Mouse (Mus musculus) hindbrain, postnatal 0 days (tissue): ENCODE data around the gene Rgs12. TPM values are rescaled to one million over a fixed set of nuclear protein-coding genes. Genes with fewer than 3 reads are reported as not detected.

Experiments
- ATAC-seq: fragments of 200-750 bp; cut with Nextera tagmentation; 2 replicates; pipeline ENCODE4 v1.8.0; 2017; ENCODE audit warnings: mild to moderate bottlenecking, moderate TSS enrichment, moderate library complexity
- DNase-seq: peaks from one replicate; pipeline ENCODE4 v3.0.0-alpha.2; 2015; ENCODE audit warnings: low spot score
- H3K27ac ChIP-seq: fragments of 300-500 bp; sonication (generic); 2 replicates; pipeline ENCODE4 v1.5.1; 2014; ENCODE audit warnings: mild to moderate bottlenecking
- H3K27me3 ChIP-seq: fragments of 300-500 bp; sonication (generic); 2 replicates; pipeline ENCODE4 v1.6.1; 2014; ENCODE audit warnings: low read length, mixed read lengths; ENCODE audit not compliant: insufficient read depth
- H3K36me3 ChIP-seq: fragments of 300-500 bp; sonication (generic); 2 replicates; pipeline ENCODE4 v1.6.1; 2014; ENCODE audit warnings: low read length, mixed read lengths; ENCODE audit not compliant: insufficient read depth
- H3K4me1 ChIP-seq: fragments of 300-500 bp; sonication (generic); 2 replicates; pipeline ENCODE4 v1.6.1; 2014; ENCODE audit warnings: antibody characterized with exemption, low read length, mixed read lengths; ENCODE audit not compliant: insufficient read depth
- H3K4me2 ChIP-seq: fragments of 300-500 bp; sonication (generic); 2 replicates; pipeline ENCODE4 v1.6.1; 2014; ENCODE audit warnings: low read depth, mild to moderate bottlenecking, low read length, moderate library complexity, mixed read lengths
- H3K4me3 ChIP-seq: fragments of 300-500 bp; sonication (generic); 2 replicates; pipeline ENCODE4 v1.5.1; 2014; ENCODE audit warnings: low read length
- H3K9ac ChIP-seq: fragments of 300-500 bp; sonication (generic); replicated peaks from 2 replicates; pipeline ENCODE4 v1.6.1; 2014; ENCODE audit warnings: mild to moderate bottlenecking, low read length, moderate library complexity, mixed read lengths
- H3K9me3 ChIP-seq: fragments of 300-500 bp; sonication (generic); 2 replicates; pipeline ENCODE4 v1.6.1; 2016; ENCODE audit warnings: low read length, mixed read lengths
- CTCF ChIP-seq: IDR thresholded peaks from 2 replicates; pipeline ENCODE4 v1.5.1; 2016; ENCODE audit warnings: antibody characterized with exemption, control low read depth, low read depth
- WGBS: fragments of 180-500 bp; shearing (Covaris S2); extraction: QIAGEN DNeasy Blood & Tissue Kit; methylation state at CpG from one replicate; pipeline ENCODE4 v1.1.7; 2014; 5-methylcytosine and 5-hydroxymethylcytosine counted together
- polyA plus RNA-seq: library from polyadenylated mRNA; unstranded; fragments of >200 nt; fragmentation: Nextera tagmentation; extraction: Ambion mirVana; gene quantifications from 2 replicates; pipeline ENCODE4 v1.2.1, GENCODE M21; 2015
- total RNA-seq: library from RNA; depleted of rRNA; stranded (reverse); fragments of >200 nt; gene quantifications from 2 replicates; pipeline ENCODE4 v1.2.3, GENCODE M21; 2014

Rgs12 gene
- total and polyA plus RNA-seq, 2 experiments from 2014 or later = 35.1 to 62.5 TPM

DNA sequence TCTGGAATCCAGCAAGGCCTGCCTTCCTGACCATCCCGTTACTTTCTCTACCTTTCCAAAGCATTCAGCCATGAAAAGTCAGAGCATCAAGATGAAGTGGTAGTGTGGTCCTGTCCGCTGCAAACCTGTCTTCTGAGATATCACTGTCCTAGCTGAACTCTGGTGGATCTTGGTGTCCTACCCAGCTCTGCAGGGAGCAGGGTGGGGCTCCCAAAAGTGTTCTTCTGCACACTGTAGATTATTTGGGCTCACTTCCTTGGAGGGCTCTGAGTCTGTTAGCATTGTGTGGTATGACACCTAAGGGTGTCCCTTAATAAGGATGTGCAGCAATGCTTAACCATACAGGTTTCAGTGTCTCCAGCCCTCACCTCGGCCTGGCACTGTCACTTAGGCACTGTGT is 56.4 kb downstream of the Rgs12 start:
- WGBS = 99% methylated on average over 3 of the region's 3 CpGs
- TF ChIP-seq CTCF = no peak
- H3K36me3 ChIP-seq = no peaks in the 10 kb centered on the region
- ATAC-seq (no peak), DNase-seq (no peak)
- H3K4me1 ChIP-seq = peaks cover 4% of the 10 kb centered on the region; the same call in 1 of the 2 replicates
- no peak overlapping the region for H3K4me2 ChIP-seq
- H3K9me3 ChIP-seq = no peaks in the 10 kb centered on the region
- H3K4me3 ChIP-seq = no peak overlapping the region
- no peak overlapping the region for H3K9ac ChIP-seq
- H3K27me3 ChIP-seq = no peaks in the 10 kb centered on the region
- no peak overlapping the region for H3K27ac ChIP-seq

DNA sequence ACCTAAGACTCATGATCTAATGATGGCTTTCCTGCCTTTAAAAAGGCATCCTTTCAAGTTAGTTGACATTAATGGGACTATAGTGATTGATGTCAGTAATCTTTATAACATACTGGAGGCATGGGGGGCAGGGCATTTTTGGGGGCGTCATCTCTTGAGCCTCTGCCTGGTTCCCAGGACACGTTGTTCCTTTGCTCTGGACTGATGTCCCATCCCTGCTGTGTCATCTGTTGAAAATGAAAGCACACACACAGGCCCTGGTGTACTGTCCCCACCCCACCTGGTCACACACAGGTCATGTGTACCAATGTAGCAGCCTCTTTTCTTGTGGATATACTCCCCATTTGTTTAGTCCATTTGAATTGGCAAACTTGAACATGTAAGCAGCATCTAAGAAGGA is 57.4 kb downstream of the Rgs12 start:
- no peak for TF ChIP-seq CTCF
- peaks cover 4% of the 10 kb centered on the region; the same call in 1 of the 2 replicates for H3K4me1 ChIP-seq
- WGBS = 79% methylated on average over 2 of the region's 2 CpGs
- no peaks in the 10 kb centered on the region for H3K27me3 ChIP-seq
- no peak overlapping the region for H3K27ac ChIP-seq
- no peak overlapping the region for H3K9ac ChIP-seq
- ATAC-seq = no peak
- no peaks in the 10 kb centered on the region for H3K36me3 ChIP-seq
- no peak for DNase-seq
- H3K9me3 ChIP-seq = no peaks in the 10 kb centered on the region
- no peak overlapping the region for H3K4me2 ChIP-seq
- H3K4me3 ChIP-seq = no peak overlapping the region

DNA sequence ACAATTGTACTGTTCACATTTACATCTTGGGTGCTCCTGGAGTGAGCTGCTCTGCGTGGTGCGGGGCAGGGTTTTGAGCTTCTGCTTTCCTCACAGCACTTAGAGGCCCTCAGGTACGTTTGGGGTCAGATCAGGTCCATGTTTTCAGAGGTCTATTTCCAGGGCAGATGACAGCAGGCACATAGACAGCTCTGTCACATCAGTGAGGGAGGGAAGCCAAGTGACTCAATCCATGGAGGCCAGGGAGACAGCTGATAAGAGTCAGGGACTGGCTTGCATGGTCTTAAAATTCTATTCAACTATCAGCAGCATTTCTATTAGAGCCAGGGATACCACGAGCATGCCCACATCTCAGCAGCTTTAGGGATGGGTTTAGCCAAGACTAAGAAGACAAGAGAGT is 59.9 kb downstream of the Rgs12 start:
- no peaks in the 10 kb centered on the region for H3K9me3 ChIP-seq
- no peaks in the 10 kb centered on the region for H3K36me3 ChIP-seq
- no peak for ATAC-seq
- H3K27me3 ChIP-seq = no peaks in the 10 kb centered on the region
- TF ChIP-seq CTCF = no peak
- H3K27ac ChIP-seq = no peak overlapping the region
- no peak overlapping the region for H3K9ac ChIP-seq
- H3K4me3 ChIP-seq = no peak overlapping the region
- 90% methylated on average over 4 of the region's 4 CpGs for WGBS
- DNase-seq = no peak
- no peak overlapping the region for H3K4me2 ChIP-seq
- H3K4me1 ChIP-seq = no peaks in the 10 kb centered on the region

DNA sequence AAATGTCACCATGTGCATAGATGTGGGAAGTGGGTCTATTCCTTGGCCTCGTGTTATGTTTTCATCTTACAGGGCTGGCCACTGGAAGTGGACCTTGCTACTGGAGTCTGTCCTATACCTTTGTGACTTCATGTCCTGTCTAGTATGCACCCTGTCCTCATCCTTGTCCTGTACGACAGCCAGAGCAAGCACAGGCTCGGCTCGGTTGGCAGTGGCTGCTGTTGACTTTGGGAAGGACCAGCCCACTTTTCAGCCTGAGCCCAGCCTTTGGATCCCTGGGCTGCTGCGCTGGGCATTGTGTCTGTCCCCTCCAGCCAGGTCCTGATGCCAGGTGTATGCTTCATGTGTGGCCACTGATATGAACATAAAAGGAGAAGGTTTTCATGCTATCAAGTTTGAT is 61.4 kb downstream of the Rgs12 start:
- H3K4me2 ChIP-seq = no peak overlapping the region
- no peaks in the 10 kb centered on the region for H3K4me1 ChIP-seq
- no peak for TF ChIP-seq CTCF
- H3K27me3 ChIP-seq = no peaks in the 10 kb centered on the region
- 51% methylated on average over 5 of the region's 5 CpGs for WGBS
- ATAC-seq (no peak), DNase-seq (no peak)
- H3K27ac ChIP-seq = no peak overlapping the region
- H3K4me3 ChIP-seq = no peak overlapping the region
- no peak overlapping the region for H3K9ac ChIP-seq
- no peaks in the 10 kb centered on the region for H3K9me3 ChIP-seq
- no peaks in the 10 kb centered on the region for H3K36me3 ChIP-seq

DNA sequence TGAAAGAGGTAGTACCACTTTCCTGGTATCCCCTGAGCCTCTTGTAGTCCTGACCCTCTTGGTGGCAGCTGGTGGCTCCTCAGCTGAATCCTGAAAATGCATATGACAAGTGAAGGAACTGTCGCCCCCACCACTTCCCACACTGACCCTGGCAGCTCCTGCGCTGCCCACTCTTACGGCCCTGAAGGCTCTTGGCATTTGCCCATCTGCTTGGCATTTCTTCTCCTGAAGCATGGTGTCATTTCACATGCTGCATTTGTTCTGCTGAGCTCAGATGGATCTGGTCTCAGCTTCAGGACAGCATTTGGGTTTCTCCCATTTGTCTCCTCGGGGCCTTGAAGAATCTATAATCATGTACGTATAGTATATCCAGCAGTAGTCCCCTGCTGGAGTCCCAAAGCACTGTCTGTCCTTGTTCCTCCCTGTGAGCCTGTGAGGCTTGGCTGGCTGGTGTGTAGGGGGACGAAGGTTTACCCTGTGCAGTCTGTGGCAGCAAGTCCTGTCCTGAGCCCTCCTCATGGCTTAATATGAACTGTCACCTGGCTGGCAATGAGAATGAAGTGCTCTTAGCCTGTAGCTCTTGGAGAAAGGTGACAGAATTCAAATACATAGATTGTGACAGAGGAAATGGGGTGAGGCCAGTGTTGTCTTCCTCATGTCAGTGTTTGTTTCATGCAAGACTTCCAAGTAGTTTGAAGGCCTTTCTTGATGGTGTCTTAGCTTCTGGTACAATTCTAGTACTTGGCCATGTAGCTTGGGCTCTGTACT is 62.1 kb downstream of the Rgs12 start:
- WGBS = 69% methylated on average over 6 of the region's 6 CpGs
- ATAC-seq = no peak
- H3K4me3 ChIP-seq = no peak overlapping the region
- H3K27ac ChIP-seq = no peak overlapping the region
- H3K4me1 ChIP-seq = no peaks in the 10 kb centered on the region
- no peak overlapping the region for H3K9ac ChIP-seq
- H3K36me3 ChIP-seq = no peaks in the 10 kb centered on the region
- DNase-seq = peak; percentile 43
- no peaks in the 10 kb centered on the region for H3K27me3 ChIP-seq
- TF ChIP-seq CTCF = no peak
- no peaks in the 10 kb centered on the region for H3K9me3 ChIP-seq
- no peak overlapping the region for H3K4me2 ChIP-seq

DNA sequence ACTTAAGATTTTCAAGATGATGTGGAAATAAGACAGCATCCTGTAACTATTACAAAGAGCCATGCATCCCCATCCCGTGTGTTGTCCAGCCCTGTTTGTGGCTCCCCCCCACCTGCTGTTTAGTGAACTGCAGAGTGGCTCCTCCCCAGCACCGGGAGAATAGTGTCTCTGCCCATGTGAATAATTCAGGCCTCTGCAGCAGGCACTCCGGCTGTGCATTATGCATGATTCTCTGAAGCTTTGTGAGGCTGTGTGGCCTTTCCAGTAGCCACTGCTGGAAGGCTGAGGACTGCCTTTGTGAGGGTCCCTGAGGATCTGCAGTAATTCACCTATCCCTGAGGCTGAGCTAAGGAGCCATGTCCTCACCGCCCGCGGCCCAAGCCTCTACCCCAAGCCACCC is 64.8 kb downstream of the Rgs12 start:
- H3K27ac ChIP-seq = peak overlapping the region; percentile 43; the same call in 1 of the 2 replicates
- ATAC-seq = peak; percentile 50
- H3K9ac ChIP-seq = no peak overlapping the region
- no peaks in the 10 kb centered on the region for H3K9me3 ChIP-seq
- no peak for TF ChIP-seq CTCF
- H3K27me3 ChIP-seq = no peaks in the 10 kb centered on the region
- no peaks in the 10 kb centered on the region; the same call in 1 of the 2 replicates for H3K4me1 ChIP-seq
- 28% methylated on average over 6 of the region's 6 CpGs for WGBS
- peak; percentile 41 for DNase-seq
- H3K4me3 ChIP-seq = no peak overlapping the region
- no peaks in the 10 kb centered on the region for H3K36me3 ChIP-seq
- no peak overlapping the region for H3K4me2 ChIP-seq

DNA sequence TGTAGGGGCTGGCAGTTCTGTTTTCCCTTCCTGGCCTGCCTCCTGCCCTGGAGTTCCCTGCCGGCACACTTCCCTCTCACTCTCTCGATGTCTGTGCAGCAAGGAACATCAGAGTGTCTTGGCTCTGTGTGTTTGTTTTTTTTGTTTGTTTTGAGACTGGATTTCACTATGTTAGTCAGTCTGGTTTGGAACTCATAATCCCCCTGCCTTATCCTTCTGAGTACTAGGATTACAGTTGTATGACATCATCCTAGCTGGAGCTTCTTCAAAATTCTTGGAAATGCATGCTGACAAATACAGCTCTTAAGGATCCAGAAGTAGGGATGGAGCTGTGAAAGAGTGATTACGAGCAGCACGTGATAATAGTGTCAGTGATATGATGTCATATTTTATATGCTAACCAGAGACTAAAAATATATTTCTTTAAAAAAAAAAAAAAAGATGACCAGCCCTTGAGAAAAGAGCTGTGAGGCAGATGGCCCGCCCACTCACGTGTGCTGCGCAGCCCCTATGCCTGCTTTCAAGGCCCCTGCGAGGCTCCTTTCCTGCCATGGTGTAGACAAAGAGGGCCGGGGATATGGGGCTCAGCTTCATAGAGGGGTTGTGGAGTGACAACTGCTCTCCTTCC is 70.5 kb downstream of the Rgs12 start:
- Histone ChIP-seq H3K27me3 (no peaks in the 10 kb centered on the region), H3K36me3 (peaks cover 18% of the 10 kb centered on the region; the same call in 1 of the 2 replicates), H3K4me3 (no peak overlapping the region), H3K9ac (no peak overlapping the region), H3K4me2 (no peak overlapping the region), H3K4me1 (no peaks in the 10 kb centered on the region; the same call in 1 of the 2 replicates), H3K27ac (0 out of 2 replicates have a peak overlapping the region, but pooled peaks have one; percentile 15), H3K9me3 (no peaks in the 10 kb centered on the region)
- WGBS = 63% methylated on average over 9 of the region's 9 CpGs
- DNase-seq = no peak
- ATAC-seq = peak; percentile 30; the same call in 1 of the 2 replicates
- TF ChIP-seq CTCF = no peak
